Mouse (Mus musculus): ENCODE data around the gene Iqcf3. TPM values are rescaled to one million over a fixed set of nuclear protein-coding genes. Genes with fewer than 3 reads are reported as not detected.

Iqcf3 gene
- polyA plus RNA-seq, 1 experiment, result not detected

DNA sequence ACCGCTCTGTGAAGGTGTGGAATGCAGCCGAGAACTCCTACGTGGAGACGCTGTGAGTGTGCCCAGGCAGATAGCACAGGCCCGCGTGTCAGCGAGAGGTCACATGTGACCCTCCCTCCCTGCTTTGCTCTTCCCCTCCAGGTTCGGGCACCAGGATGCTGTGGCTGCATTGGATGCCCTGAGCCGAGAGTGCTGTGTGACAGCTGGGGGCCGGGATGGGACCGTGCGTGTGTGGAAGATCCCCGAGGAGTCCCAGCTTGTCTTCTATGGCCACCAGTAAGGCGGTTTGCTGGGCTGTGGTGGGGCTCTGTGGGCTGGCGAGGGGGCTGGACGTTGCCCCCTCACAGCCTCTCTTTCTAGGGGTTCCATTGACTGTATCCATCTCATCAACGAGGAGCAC lies 77.8 kb downstream of the Iqcf3 start:
- H3K4me3 ChIP-seq (ENCODE audit: insufficient read depth, poor library complexity, severe bottlenecking), result no peak overlapping the region
- TF ChIP-seq MYOD1 (IDR thresholded peaks at IDR 0.05; ENCODE audit: control insufficient read depth, insufficient read length, low read depth) (no peak), MAX (IDR thresholded peaks at IDR 0.05) (no peak), CTCF (IDR thresholded peaks at IDR 0.05; ENCODE audit: control insufficient read depth, insufficient read depth, insufficient read length) (no peak), FOSL1 (IDR thresholded peaks at IDR 0.05; ENCODE audit: insufficient read depth, low read length, poor library complexity, severe bottlenecking) (no peak), CEBPB (IDR thresholded peaks at IDR 0.05; ENCODE audit: low read depth) (no peak)
- peaks cover 7% of the 10 kb centered on the region for H3K79me3 ChIP-seq (ENCODE audit: low read depth)
- H3K27me3 ChIP-seq (ENCODE audit: control insufficient read depth, insufficient read depth, insufficient read length), result no peaks in the 10 kb centered on the region
- H3ac ChIP-seq (ENCODE audit: control insufficient read depth, insufficient read length, low read depth), result no peak overlapping the region
- H3K36me3 ChIP-seq (ENCODE audit: control insufficient read depth, insufficient read depth), result peaks cover 11% of the 10 kb centered on the region
- peaks cover 18% of the 10 kb centered on the region for H3K79me2 ChIP-seq (ENCODE audit: control insufficient read depth, insufficient read depth)

- H3K79me2 ChIP-seq (ENCODE audit: control insufficient read depth, insufficient read depth), result peaks cover 23% of the 10 kb centered on the region
- H3K36me3 ChIP-seq (ENCODE audit: control insufficient read depth, insufficient read depth), result peaks cover 11% of the 10 kb centered on the region
- no peak overlapping the region for H3K4me3 ChIP-seq (ENCODE audit: insufficient read depth, poor library complexity, severe bottlenecking)
- H3K79me3 ChIP-seq (ENCODE audit: low read depth), result peaks cover 10% of the 10 kb centered on the region
- TF ChIP-seq FOSL1 (IDR thresholded peaks at IDR 0.05; ENCODE audit: insufficient read depth, low read length, poor library complexity, severe bottlenecking) (no peak), USF1 (IDR thresholded peaks at IDR 0.05; ENCODE audit: low read depth) (no peak), CEBPB (IDR thresholded peaks at IDR 0.05; ENCODE audit: low read depth) (no peak), MYOG (IDR thresholded peaks at IDR 0.05; ENCODE audit: control insufficient read depth, extremely low read depth, insufficient read length) (no peak), CTCF (IDR thresholded peaks at IDR 0.05; ENCODE audit: control insufficient read depth, insufficient read depth, insufficient read length) (no peak), MYOD1 (IDR thresholded peaks at IDR 0.05; ENCODE audit: control insufficient read depth, insufficient read length, low read depth) (no peak), MAX (IDR thresholded peaks at IDR 0.05) (no peak)
- H3K27me3 ChIP-seq (ENCODE audit: control insufficient read depth, insufficient read depth, insufficient read length), result no peaks in the 10 kb centered on the region
- no peak overlapping the region for H3ac ChIP-seq (ENCODE audit: control insufficient read depth, insufficient read length, low read depth)
Observed at GRCm38 (mm10) chr9:106483136-106483535, 78.3 kb downstream of the Iqcf3 start.

GRCm38 (mm10) chr9:106482578-106483115 lies 78.8 kb downstream of the Iqcf3 start:
- peaks cover 11% of the 10 kb centered on the region for H3K36me3 ChIP-seq (ENCODE audit: control insufficient read depth, insufficient read depth)
- H3K4me3 ChIP-seq (ENCODE audit: insufficient read depth, poor library complexity, severe bottlenecking), result no peak overlapping the region
- H3K27me3 ChIP-seq (ENCODE audit: control insufficient read depth, insufficient read depth, insufficient read length), result no peaks in the 10 kb centered on the region
- H3K79me2 ChIP-seq (ENCODE audit: control insufficient read depth, insufficient read depth), result peaks cover 28% of the 10 kb centered on the region
- no peak overlapping the region for H3ac ChIP-seq (ENCODE audit: control insufficient read depth, insufficient read length, low read depth)
- peaks cover 11% of the 10 kb centered on the region for H3K79me3 ChIP-seq (ENCODE audit: low read depth)
- TF ChIP-seq MYOG (IDR thresholded peaks at IDR 0.05; ENCODE audit: control insufficient read depth, extremely low read depth, insufficient read length) (no peak), MYOD1 (IDR thresholded peaks at IDR 0.05; ENCODE audit: control insufficient read depth, insufficient read length, low read depth) (no peak), FOSL1 (IDR thresholded peaks at IDR 0.05; ENCODE audit: insufficient read depth, low read length, poor library complexity, severe bottlenecking) (no peak), CEBPB (IDR thresholded peaks at IDR 0.05; ENCODE audit: low read depth) (no peak), CTCF (IDR thresholded peaks at IDR 0.05; ENCODE audit: control insufficient read depth, insufficient read depth, insufficient read length) (no peak), MAX (IDR thresholded peaks at IDR 0.05) (no peak), USF1 (IDR thresholded peaks at IDR 0.05; ENCODE audit: low read depth) (no peak)

GRCm38 (mm10) chr9:106481676-106482075 lies 79.8 kb downstream of the Iqcf3 start:
- peaks cover 31% of the 10 kb centered on the region for H3K79me2 ChIP-seq (ENCODE audit: control insufficient read depth, insufficient read depth)
- peaks cover 11% of the 10 kb centered on the region for H3K36me3 ChIP-seq (ENCODE audit: control insufficient read depth, insufficient read depth)
- H3K27me3 ChIP-seq (ENCODE audit: control insufficient read depth, insufficient read depth, insufficient read length), result no peaks in the 10 kb centered on the region
- no peak overlapping the region for H3ac ChIP-seq (ENCODE audit: control insufficient read depth, insufficient read length, low read depth)
- TF ChIP-seq MAX (IDR thresholded peaks at IDR 0.05) (no peak), FOSL1 (IDR thresholded peaks at IDR 0.05; ENCODE audit: insufficient read depth, low read length, poor library complexity, severe bottlenecking) (no peak), CTCF (IDR thresholded peaks at IDR 0.05; ENCODE audit: control insufficient read depth, insufficient read depth, insufficient read length) (no peak), MYOD1 (IDR thresholded peaks at IDR 0.05; ENCODE audit: control insufficient read depth, insufficient read length, low read depth) (no peak), CEBPB (IDR thresholded peaks at IDR 0.05; ENCODE audit: low read depth) (no peak), USF1 (IDR thresholded peaks at IDR 0.05; ENCODE audit: low read depth) (no peak), MYOG (IDR thresholded peaks at IDR 0.05; ENCODE audit: control insufficient read depth, extremely low read depth, insufficient read length) (no peak)
- H3K79me3 ChIP-seq (ENCODE audit: low read depth), result peaks cover 11% of the 10 kb centered on the region
- no peak overlapping the region for H3K4me3 ChIP-seq (ENCODE audit: insufficient read depth, poor library complexity, severe bottlenecking)

DNA sequence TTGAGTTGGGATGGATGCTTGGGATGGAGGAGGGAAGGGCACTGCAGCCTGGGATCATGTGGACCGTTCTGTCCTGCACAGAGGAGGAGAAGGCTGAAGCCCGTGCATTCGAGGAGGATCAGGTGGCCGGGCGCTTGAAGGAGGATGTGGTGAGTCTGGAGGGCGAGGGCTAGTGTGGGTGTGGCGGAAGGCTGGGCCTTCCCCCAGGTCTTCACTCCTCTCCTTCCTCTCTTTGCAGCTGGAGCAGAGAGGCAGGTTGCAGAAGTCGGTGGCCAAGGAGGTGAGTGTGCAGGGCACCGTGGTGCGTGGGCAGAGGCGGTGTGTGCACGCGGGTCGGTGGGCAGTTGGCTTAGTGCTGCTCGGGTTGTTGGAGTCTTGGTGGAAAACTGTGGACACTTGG lies 80.4 kb downstream of the Iqcf3 start:
- Histone ChIP-seq H3ac (ENCODE audit: control insufficient read depth, insufficient read length, low read depth) (no peak overlapping the region), H3K79me2 (ENCODE audit: control insufficient read depth, insufficient read depth) (peaks cover 31% of the 10 kb centered on the region), H3K4me3 (ENCODE audit: insufficient read depth, poor library complexity, severe bottlenecking) (no peak overlapping the region), H3K36me3 (ENCODE audit: control insufficient read depth, insufficient read depth) (peaks cover 11% of the 10 kb centered on the region), H3K79me3 (ENCODE audit: low read depth) (peaks cover 11% of the 10 kb centered on the region), H3K27me3 (ENCODE audit: control insufficient read depth, insufficient read depth, insufficient read length) (no peaks in the 10 kb centered on the region)
- TF ChIP-seq MAX (IDR thresholded peaks at IDR 0.05) (no peak), CEBPB (IDR thresholded peaks at IDR 0.05; ENCODE audit: low read depth) (no peak), MYOD1 (IDR thresholded peaks at IDR 0.05; ENCODE audit: control insufficient read depth, insufficient read length, low read depth) (no peak), USF1 (IDR thresholded peaks at IDR 0.05; ENCODE audit: low read depth) (no peak), CTCF (IDR thresholded peaks at IDR 0.05; ENCODE audit: control insufficient read depth, insufficient read depth, insufficient read length) (no peak), MYOG (IDR thresholded peaks at IDR 0.05; ENCODE audit: control insufficient read depth, extremely low read depth, insufficient read length) (no peak), FOSL1 (IDR thresholded peaks at IDR 0.05; ENCODE audit: insufficient read depth, low read length, poor library complexity, severe bottlenecking) (no peak)

DNA sequence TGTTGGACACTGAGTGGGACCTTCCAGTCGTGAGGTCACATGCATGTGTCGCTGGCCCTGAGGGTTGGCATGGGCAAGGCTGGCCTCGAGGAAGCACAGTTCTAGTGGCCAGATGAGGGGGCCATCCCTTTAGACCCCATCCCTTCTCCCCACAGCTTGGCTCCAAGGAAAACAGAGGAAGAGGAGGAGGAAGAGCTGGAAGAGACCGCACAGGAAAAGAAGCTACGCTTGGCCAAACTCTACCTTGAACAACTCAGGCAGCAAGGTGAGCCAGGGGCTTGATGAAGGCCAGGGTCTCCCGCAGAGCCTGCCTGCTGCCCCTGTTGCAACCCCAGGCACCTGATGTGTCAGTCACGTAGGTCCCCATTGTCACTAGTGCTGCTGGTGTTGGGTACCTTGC lies 80.9 kb downstream of the Iqcf3 start:
- Histone ChIP-seq H3ac (ENCODE audit: control insufficient read depth, insufficient read length, low read depth) (no peak overlapping the region), H3K79me2 (ENCODE audit: control insufficient read depth, insufficient read depth) (peaks cover 34% of the 10 kb centered on the region)

More for the DNA sequence above, 80.9 kb downstream of the Iqcf3 start:
- Histone ChIP-seq H3K36me3 (ENCODE audit: control insufficient read depth, insufficient read depth) (peaks cover 9% of the 10 kb centered on the region), H3K4me3 (ENCODE audit: insufficient read depth, poor library complexity, severe bottlenecking) (no peak overlapping the region), H3K79me3 (ENCODE audit: low read depth) (peaks cover 13% of the 10 kb centered on the region), H3K27me3 (ENCODE audit: control insufficient read depth, insufficient read depth, insufficient read length) (no peaks in the 10 kb centered on the region)
- TF ChIP-seq USF1 (IDR thresholded peaks at IDR 0.05; ENCODE audit: low read depth), result no peak
- TF ChIP-seq FOSL1 (IDR thresholded peaks at IDR 0.05; ENCODE audit: insufficient read depth, low read length, poor library complexity, severe bottlenecking), result no peak
- no peak for TF ChIP-seq MYOD1 (IDR thresholded peaks at IDR 0.05; ENCODE audit: control insufficient read depth, insufficient read length, low read depth)
- TF ChIP-seq CTCF (IDR thresholded peaks at IDR 0.05; ENCODE audit: control insufficient read depth, insufficient read depth, insufficient read length), result no peak

All from C2C12 (cell line).